Mouse (Mus musculus): Measurements from ENCODE around the gene Pawr. TPM values are rescaled to one million over a fixed set of nuclear protein-coding genes. Genes with fewer than 3 reads are reported as not detected.

Gene Pawr
- polyA plus RNA-seq, 1 experiment from 2014 or later, result 2.3 TPM

DNA sequence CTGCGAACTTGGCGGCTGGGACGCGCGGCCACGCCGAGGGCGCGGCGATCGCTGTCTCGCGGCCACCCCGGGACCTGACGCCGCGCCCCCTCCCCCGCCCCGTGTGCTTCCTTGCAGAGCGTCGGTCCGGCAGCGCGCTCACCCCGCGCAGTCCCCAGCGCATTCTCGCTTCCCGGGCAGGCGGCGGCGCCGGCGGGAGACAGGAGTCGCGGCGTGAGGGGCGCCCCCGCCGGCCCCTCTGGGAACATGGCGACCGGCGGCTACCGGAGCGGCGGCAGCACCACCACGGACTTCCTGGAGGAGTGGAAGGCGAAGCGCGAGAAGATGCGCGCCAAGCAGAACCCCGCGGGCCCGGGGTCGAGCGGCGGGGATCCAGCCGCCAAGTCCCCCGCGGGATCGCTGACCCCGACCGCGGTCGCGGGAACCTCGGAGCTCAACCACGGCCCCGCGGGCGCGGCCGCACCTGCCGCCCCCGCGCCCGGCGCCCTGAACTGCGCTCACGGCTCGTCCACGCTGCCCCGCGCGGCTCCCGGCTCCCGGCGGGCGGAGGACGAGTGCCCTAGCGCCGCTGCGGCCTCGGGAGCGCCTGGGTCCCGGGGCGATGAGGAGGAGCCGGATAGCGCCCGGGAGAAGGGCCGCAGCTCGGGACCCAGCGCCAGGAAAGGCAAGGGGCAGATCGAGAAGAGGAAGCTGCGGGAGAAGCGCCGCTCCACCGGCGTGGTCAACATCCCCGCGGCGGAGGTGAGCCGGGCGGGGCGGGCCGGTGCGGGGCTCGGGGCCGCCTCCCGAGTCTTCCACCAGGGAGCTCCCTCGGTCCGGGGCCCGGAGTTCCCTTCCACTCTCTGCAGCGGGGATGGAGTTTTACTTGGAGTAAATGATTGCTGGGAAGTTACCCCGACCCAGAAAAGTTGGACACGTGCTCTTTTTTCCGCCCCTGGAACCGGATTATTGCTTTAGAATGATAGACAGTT lies 935 bp downstream of the Pawr start:
- WGBS, result under 1% methylated on average over 90 of the region's 129 CpGs
- H3K4me1 ChIP-seq (ENCODE audit: control insufficient read depth, insufficient read depth, low read depth, low read length), result peaks cover 3% of the 10 kb centered on the region; the same call in 1 of the 2 replicates
- H3K27ac ChIP-seq (ENCODE audit: low read depth, low read length), result peak overlapping the region; percentile 25; the same call in 1 of the 2 replicates
- H3K36me3 ChIP-seq (ENCODE audit: control insufficient read depth, insufficient read depth, low read length), result no peaks in the 10 kb centered on the region
- peak; percentile 67 for ATAC-seq
- peak overlapping the region; percentile 77 for H3K9ac ChIP-seq (ENCODE audit: low read depth, low read length)
- peak overlapping the region; percentile 99 for H3K4me2 ChIP-seq (ENCODE audit: low read length)
- no peaks in the 10 kb centered on the region for H3K9me3 ChIP-seq (ENCODE audit: control insufficient read depth, low read length)
- peaks cover 5% of the 10 kb centered on the region for H3K27me3 ChIP-seq (replicated peaks; ENCODE audit: control insufficient read depth, insufficient read depth, low read length)
- peak overlapping the region; percentile 87 for H3K4me3 ChIP-seq (ENCODE audit: low read length)

- no peak overlapping the region for H3K27ac ChIP-seq (ENCODE audit: low read depth, low read length)
- H3K4me2 ChIP-seq (ENCODE audit: low read length), result peak overlapping the region; percentile 99
- H3K4me1 ChIP-seq (ENCODE audit: control insufficient read depth, insufficient read depth, low read depth, low read length), result peaks cover 3% of the 10 kb centered on the region; the same call in 1 of the 2 replicates
- no peaks in the 10 kb centered on the region for H3K36me3 ChIP-seq (ENCODE audit: control insufficient read depth, insufficient read depth, low read length)
- no peak overlapping the region for H3K9ac ChIP-seq (ENCODE audit: low read depth, low read length)
- 3% methylated on average over 12 of the region's 12 CpGs for WGBS
- no peaks in the 10 kb centered on the region for H3K9me3 ChIP-seq (ENCODE audit: control insufficient read depth, low read length)
- H3K27me3 ChIP-seq (replicated peaks; ENCODE audit: control insufficient read depth, insufficient read depth, low read length), result peaks cover 5% of the 10 kb centered on the region
- H3K4me3 ChIP-seq (ENCODE audit: low read length), result peak overlapping the region; percentile 87
- ATAC-seq, result no peak
Measured at GRCm38 (mm10) chr10:108333642-108334041, 1.7 kb downstream of the Pawr start.

GRCm38 (mm10) chr10:108334096-108334495 lies 2.2 kb downstream of the Pawr start:
- Histone ChIP-seq H3K9ac (ENCODE audit: low read depth, low read length) (no peak overlapping the region), H3K36me3 (ENCODE audit: control insufficient read depth, insufficient read depth, low read length) (no peaks in the 10 kb centered on the region)
- no peak for ATAC-seq

DNA sequence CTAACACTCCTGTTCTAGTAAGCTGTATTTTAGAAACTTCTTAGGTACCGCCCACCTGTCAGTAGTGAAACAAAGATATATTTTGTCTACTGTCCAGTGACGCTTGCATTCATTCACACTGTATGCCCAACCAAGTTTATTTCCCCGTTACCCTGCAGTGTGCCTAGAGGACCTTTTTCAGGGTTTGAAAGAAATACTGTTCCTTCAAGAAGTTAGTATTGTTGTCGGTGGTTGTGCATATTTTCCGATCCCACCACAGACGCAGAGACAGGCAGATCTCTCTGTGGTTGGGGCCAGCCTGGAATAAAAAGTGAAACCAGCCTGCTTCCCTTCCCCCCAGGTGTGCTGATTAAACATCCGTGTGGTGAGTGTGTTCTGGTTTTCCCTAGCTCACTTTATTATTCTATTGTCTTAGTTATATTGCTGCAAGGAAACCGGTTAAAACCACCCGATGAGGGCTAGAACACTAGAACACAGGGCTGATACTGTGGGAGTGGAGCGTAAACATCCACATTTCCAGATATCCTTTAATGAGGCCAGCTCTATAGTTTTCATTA lies 3.9 kb downstream of the Pawr start:
- WGBS, result 86% methylated on average over 10 of the region's 10 CpGs

More at GRCm38 (mm10) chr10:108334096-108334495, 2.2 kb downstream of the Pawr start:
- H3K9me3 ChIP-seq (ENCODE audit: control insufficient read depth, low read length), result no peaks in the 10 kb centered on the region
- peaks cover 3% of the 10 kb centered on the region; the same call in 1 of the 2 replicates for H3K4me1 ChIP-seq (ENCODE audit: control insufficient read depth, insufficient read depth, low read depth, low read length)
- no peak overlapping the region for H3K27ac ChIP-seq (ENCODE audit: low read depth, low read length)
- 47% methylated on average over 1 of the region's 1 CpGs for WGBS
- H3K27me3 ChIP-seq (replicated peaks; ENCODE audit: control insufficient read depth, insufficient read depth, low read length), result peaks cover 5% of the 10 kb centered on the region
- peak overlapping the region; percentile 99 for H3K4me2 ChIP-seq (ENCODE audit: low read length)
- H3K4me3 ChIP-seq (ENCODE audit: low read length), result no peak overlapping the region

DNA sequence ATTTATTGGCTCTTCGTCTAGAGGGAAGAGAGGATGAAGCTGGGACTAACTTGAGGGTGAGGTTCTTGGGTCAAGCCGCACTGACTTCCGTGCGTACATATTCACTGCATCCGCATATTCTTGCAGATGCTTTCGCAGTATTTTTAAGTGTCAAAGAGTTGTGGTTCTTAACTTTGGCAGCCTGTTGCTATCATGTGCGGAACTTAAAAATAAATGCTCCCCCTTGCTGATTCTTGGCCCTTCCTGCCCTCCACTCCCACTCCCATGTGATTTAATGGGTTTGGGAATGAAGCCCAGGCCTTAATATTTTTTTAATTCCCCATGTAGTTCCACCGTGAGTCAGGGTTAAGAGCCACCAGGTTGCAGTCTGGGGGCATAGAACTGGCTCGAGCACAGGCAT lies 4.7 kb downstream of the Pawr start:
- Histone ChIP-seq H3K4me3 (ENCODE audit: low read length) (no peak overlapping the region), H3K4me2 (ENCODE audit: low read length) (no peak overlapping the region), H3K27me3 (replicated peaks; ENCODE audit: control insufficient read depth, insufficient read depth, low read length) (no peaks in the 10 kb centered on the region; the same call in none of the 2 replicates), H3K9me3 (ENCODE audit: control insufficient read depth, low read length) (no peaks in the 10 kb centered on the region), H3K9ac (ENCODE audit: low read depth, low read length) (no peak overlapping the region), H3K4me1 (ENCODE audit: control insufficient read depth, insufficient read depth, low read depth, low read length) (no peaks in the 10 kb centered on the region), H3K36me3 (ENCODE audit: control insufficient read depth, insufficient read depth, low read length) (no peaks in the 10 kb centered on the region), H3K27ac (ENCODE audit: low read depth, low read length) (no peak overlapping the region)
- no peak for ATAC-seq
- WGBS, result 80% methylated on average over 9 of the region's 9 CpGs

More for the DNA sequence above, 3.9 kb downstream of the Pawr start:
- Histone ChIP-seq H3K36me3 (ENCODE audit: control insufficient read depth, insufficient read depth, low read length) (no peaks in the 10 kb centered on the region), H3K4me2 (ENCODE audit: low read length) (no peak overlapping the region), H3K9me3 (ENCODE audit: control insufficient read depth, low read length) (no peaks in the 10 kb centered on the region), H3K9ac (ENCODE audit: low read depth, low read length) (no peak overlapping the region), H3K4me3 (ENCODE audit: low read length) (no peak overlapping the region), H3K27me3 (replicated peaks; ENCODE audit: control insufficient read depth, insufficient read depth, low read length) (peaks cover 4% of the 10 kb centered on the region), H3K27ac (ENCODE audit: low read depth, low read length) (no peak overlapping the region), H3K4me1 (ENCODE audit: control insufficient read depth, insufficient read depth, low read depth, low read length) (peaks cover 3% of the 10 kb centered on the region; the same call in 1 of the 2 replicates)
- ATAC-seq, result no peak

DNA sequence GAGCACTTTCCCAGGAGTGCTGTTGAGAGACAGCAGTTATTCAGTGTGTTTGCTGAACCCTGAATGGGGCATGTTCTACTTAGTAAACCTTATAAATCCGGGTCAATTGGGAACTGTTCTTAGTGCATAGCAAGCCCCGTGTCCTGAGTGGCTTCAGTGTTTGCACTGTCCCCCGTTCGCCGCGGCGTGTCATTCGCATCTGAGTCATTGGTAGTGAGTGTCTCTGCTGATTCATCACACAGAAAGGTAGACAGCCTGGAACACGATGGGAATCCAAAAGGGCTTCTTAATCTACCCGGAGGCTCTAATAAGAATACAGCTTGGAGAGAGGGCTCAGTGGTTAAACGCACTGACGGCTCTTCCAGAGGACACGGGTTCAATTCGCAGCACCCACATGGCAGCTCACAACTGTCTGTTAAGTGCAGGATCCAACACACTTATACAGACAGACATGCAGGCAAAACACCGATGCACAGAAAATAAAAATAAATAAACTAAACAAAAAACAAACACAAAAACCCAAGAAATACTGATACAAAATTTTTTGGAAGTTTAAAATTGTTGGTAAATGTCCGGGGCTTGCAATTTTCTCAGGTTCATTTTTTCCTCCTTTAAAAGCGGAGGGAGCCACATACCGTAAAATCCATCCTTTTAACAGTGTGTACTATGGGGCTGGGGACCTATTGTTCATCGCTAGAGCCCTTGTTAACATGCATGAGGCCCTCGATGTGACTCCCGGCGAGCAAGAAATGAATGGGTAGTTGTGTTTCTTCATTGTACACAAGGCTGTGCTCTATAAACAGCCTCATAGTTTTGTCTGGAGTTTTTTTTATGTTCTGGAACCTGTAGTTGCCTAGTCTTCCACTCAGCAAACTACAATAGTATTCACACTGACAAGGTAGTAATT lies 6.4 kb downstream of the Pawr start:
- Histone ChIP-seq H3K9ac (ENCODE audit: low read depth, low read length) (no peak overlapping the region), H3K27ac (ENCODE audit: low read depth, low read length) (no peak overlapping the region), H3K36me3 (ENCODE audit: control insufficient read depth, insufficient read depth, low read length) (no peaks in the 10 kb centered on the region), H3K4me1 (ENCODE audit: control insufficient read depth, insufficient read depth, low read depth, low read length) (no peaks in the 10 kb centered on the region), H3K27me3 (replicated peaks; ENCODE audit: control insufficient read depth, insufficient read depth, low read length) (no peaks in the 10 kb centered on the region; the same call in 1 of the 2 replicates), H3K4me3 (ENCODE audit: low read length) (no peak overlapping the region), H3K9me3 (ENCODE audit: control insufficient read depth, low read length) (no peaks in the 10 kb centered on the region), H3K4me2 (ENCODE audit: low read length) (no peak overlapping the region)
- WGBS, result 33% methylated on average over 22 of the region's 22 CpGs
- 0 out of 2 replicates have a peak, but pooled peaks have one; percentile 50 for ATAC-seq

GRCm38 (mm10) chr10:108339118-108339517 lies 7.2 kb downstream of the Pawr start:
- Histone ChIP-seq H3K4me3 (ENCODE audit: low read length) (no peak overlapping the region), H3K36me3 (ENCODE audit: control insufficient read depth, insufficient read depth, low read length) (no peaks in the 10 kb centered on the region), H3K27me3 (replicated peaks; ENCODE audit: control insufficient read depth, insufficient read depth, low read length) (no peaks in the 10 kb centered on the region; the same call in 1 of the 2 replicates), H3K4me2 (ENCODE audit: low read length) (no peak overlapping the region), H3K4me1 (ENCODE audit: control insufficient read depth, insufficient read depth, low read depth, low read length) (no peaks in the 10 kb centered on the region), H3K27ac (ENCODE audit: low read depth, low read length) (no peak overlapping the region), H3K9ac (ENCODE audit: low read depth, low read length) (no peak overlapping the region), H3K9me3 (ENCODE audit: control insufficient read depth, low read length) (no peaks in the 10 kb centered on the region)
- ATAC-seq, result no peak
- WGBS, result 84% methylated on average over 5 of the region's 5 CpGs

- no peak overlapping the region for H3K4me2 ChIP-seq (ENCODE audit: low read length)
- H3K4me1 ChIP-seq (ENCODE audit: control insufficient read depth, insufficient read depth, low read depth, low read length), result no peaks in the 10 kb centered on the region
- no peak overlapping the region for H3K9ac ChIP-seq (ENCODE audit: low read depth, low read length)
- H3K36me3 ChIP-seq (ENCODE audit: control insufficient read depth, insufficient read depth, low read length), result no peaks in the 10 kb centered on the region
- 93% methylated on average over 4 of the region's 4 CpGs for WGBS
- H3K9me3 ChIP-seq (ENCODE audit: control insufficient read depth, low read length), result no peaks in the 10 kb centered on the region
- H3K4me3 ChIP-seq (ENCODE audit: low read length), result no peak overlapping the region
- H3K27me3 ChIP-seq (replicated peaks; ENCODE audit: control insufficient read depth, insufficient read depth, low read length), result no peaks in the 10 kb centered on the region
- H3K27ac ChIP-seq (ENCODE audit: low read depth, low read length), result no peak overlapping the region
- ATAC-seq, result no peak
Measured at GRCm38 (mm10) chr10:108339872-108340271, 8.0 kb downstream of the Pawr start.

Data from hindbrain, embryonic 16.5 days (tissue).